Mouse (Mus musculus) ES-Bruce4 (cell line): ENCODE results near the gene Neu2.

ENCODE experiments used
- CTCF ChIP-seq: IDR thresholded peaks from one replicate; pipeline ENCODE4 v1.8.1; 2011; ENCODE audit warnings: low read depth, low read length
- POLR2A ChIP-seq: IDR thresholded peaks from one replicate; pipeline ENCODE4 v1.8.1; 2011; ENCODE audit warnings: low read length; ENCODE audit not compliant: insufficient read depth

GRCm38 (mm10) chr1:87468321-87468720, 41.4 kb upstream of the Neu2 start:
- TF ChIP-seq CTCF, result no peak
- TF ChIP-seq POLR2A, result no peak
